Mouse (Mus musculus): ENCODE measurements around the gene Med20.
A peak's percentile ranks its signal among the peaks of the same experiment; 100 is the strongest.
"Not testable (repeated sequence)": the region's sequence is repeated elsewhere in the genome, so short reads cannot be mapped to it uniquely, and the experiment has no call there.

Med20 gene

GRCm38 (mm10) chr17:47628851-47629676, 17.7 kb downstream of the Med20 start:
- peak; percentile 97 to 98 for DNase-seq

DNA sequence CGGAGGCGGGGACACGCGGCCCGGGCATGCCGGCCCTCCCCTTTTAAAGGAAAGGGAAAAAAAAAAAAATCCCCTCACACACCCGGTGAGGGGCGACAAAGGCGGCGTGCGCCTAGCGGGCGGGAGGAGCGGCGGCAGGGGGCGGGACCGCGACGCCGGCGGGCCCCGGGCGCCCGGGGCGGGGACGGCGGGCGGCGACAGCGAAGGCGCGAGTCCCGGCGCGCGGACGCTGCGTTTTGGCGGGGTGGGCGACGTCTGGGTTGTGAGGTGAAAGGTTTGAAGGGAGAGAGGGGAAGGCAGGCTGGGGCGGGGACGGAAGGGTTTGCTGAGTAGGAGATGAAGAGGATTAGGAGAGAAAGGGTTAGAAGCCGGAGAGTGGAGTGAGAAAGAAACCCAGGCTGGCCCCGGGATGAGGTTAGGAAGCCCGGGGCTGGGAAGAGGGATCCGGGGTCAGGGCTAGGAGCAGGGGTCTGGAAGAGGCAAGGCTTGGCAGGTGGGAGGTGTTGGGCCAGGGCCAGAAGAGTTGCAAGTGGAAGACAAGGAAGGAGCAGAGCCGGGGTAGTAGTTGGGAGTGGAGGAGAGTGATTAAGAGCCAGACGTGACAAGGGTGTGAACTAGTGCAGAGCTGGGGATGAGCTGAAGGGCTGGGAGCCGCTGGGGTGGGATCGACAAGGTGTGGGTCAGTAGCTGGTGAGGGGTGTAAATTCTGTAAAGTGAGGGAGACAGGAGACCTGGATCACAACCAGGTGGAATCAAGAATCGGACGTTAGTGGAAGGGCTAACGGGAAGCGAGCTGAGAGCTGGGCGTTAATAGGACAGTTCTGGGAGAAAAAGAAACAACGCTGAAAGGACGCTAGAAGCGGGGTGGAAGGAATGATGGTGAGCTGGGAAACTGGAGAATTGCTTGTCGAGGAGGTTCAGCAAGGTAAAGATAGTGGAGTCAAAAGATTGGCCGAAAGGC, 18.6 kb downstream of the Med20 start:
- no peak for DNase-seq

GRCm38 (mm10) chr17:47630678-47631065, 19.3 kb downstream of the Med20 start, which contains the start of gene Usp49:
Gene Usp49, plus strand, starts transcription at chr17:47630690.
- no peak for DNase-seq

DNA sequence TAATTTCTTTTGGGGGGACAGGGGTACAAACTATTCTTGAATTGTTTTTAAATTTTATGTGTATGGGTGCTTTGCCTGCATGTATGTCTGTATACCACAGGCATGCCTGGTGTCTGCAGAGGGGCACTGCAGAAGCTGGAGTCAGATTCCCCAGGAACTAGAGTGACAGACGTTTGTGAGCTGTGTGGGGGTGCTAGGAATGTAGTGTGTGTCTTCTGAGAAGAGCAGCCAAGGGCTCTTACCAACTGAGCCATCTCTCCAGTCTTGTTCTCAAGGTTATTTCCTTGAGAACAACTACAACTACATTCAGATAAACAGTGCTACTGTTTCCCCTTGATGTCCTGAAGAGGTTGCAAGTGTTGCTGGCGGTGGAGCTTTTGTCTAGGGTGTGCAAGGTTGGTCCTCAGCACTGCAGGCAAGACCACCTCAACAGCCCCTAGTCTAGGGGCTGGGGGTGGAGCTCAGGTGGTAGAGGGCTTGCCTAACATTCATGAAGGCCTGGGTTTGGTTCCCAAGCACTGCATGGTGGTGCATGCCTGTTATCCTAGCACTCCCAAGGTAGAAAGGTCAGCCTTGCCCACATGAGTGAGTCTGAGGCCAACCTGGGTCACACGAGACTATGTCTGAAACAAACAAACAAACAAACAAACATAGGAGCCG, 20.9 kb downstream of the Med20 start:
- DNase-seq: no peak

DNA sequence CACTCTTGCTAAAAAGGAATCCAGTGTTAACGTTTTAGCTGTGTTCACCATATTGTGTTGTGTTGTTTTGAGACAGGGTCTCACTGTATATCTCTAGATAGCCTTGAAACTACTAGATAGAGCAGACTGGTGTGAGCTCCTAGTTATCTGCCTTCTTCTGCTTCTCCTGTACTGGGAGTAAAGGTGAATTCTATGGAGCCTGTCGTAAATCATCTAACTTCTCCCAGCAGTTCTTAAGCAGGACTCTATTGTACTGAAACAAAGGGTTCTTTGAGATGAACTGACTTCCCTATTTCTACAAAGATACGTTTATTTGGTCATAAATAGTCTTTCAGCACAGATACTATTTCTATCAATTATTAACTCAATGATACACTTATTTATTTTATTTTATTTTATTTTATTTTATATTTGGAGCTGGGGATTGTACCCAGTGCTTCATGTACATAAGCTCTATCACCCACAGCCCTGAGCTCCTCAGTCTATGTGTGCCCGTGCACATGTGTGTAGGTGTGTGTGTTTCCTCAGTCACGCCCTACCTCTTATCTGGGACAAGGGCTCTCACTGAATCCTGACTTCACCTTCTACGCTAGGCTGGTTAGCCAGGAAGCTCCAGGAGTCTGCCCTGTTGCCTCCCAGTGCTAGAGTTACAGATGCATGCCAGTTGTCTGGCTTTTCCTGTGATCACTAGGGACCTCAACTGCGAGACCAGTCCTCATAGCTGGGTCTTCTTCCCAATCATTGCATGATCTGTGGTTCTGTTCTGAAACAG, 22.8 kb downstream of the Med20 start:
- DNase-seq: no peak

GRCm38 (mm10) chr17:47642992-47643391, 31.6 kb downstream of the Med20 start:
- no peak for DNase-seq

DNA sequence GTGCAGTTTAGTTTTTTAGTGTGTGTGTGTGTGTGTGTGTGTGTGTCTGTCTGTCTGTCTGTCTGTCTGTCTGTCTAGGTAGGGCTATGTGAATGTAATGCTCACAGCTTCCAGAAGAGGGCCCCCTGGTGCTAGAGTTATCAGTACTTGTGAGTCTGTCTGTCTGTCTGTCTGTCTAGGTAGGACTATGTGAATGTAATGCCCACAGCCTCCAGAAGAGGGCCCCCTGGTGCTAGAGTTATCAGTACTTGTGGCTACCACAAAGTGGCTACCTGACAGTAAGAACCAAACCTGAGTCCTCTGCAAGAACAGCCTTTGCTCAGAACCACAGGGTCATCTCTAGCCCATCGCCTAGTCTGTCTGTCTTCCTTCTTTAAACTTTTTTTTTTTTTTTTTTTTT, 35.3 kb downstream of the Med20 start:
- DNase-seq: peak; percentile 73 to 83

GRCm38 (mm10) chr17:47648966-47649365, 37.6 kb downstream of the Med20 start:
- DNase-seq: no peak

- no peak for DNase-seq
These were observed 40.6 kb downstream of the Med20 start for GRCm38 (mm10) chr17:47651953-47652352.

DNA sequence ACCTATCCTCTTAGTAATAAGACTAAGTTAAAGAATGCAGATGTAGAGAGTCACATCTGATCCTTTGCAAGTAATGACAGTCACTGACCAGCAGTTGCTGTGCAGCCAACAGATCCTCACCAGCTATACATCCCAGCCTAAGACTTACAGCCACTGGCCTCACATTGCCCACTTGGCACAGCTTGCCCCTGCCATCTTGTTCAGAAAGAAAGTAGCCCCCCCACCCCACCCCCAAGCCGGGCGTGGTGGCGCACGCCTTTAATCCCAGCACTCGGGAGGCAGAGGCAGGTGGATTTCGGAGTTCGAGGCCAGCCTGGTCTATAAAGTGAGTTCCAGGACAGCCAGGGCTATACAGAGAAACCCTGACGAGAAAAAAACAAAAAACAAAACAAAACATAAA, 43.0 kb downstream of the Med20 start:
- DNase-seq: not testable (repeated sequence)

- DNase-seq: no peak
These were observed 44.3 kb downstream of the Med20 start for GRCm38 (mm10) chr17:47655697-47656096.

DNA sequence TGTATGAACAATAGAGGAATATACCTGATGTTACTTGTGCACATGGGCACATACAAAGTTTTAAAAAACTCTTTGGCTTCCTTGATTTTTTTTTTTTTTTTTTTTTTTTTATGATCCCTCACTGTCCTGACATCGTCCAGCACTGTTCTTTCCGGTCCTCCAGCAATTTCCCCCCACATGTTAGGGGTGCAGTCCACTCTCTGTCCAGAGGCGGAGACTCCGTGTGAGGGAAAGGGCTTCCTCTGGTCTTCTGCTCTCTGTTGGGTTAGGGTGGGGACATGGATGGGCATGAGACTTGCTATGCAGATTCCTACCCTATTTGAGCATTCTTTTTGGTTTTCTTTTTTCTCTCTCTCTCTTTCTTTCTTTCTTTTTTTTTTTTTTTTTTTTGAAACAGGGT, 46.5 kb downstream of the Med20 start:
- DNase-seq: no peak

GRCm38 (mm10) chr17:47658741-47659243, 47.4 kb downstream of the Med20 start:
- DNase-seq: no peak

DNA sequence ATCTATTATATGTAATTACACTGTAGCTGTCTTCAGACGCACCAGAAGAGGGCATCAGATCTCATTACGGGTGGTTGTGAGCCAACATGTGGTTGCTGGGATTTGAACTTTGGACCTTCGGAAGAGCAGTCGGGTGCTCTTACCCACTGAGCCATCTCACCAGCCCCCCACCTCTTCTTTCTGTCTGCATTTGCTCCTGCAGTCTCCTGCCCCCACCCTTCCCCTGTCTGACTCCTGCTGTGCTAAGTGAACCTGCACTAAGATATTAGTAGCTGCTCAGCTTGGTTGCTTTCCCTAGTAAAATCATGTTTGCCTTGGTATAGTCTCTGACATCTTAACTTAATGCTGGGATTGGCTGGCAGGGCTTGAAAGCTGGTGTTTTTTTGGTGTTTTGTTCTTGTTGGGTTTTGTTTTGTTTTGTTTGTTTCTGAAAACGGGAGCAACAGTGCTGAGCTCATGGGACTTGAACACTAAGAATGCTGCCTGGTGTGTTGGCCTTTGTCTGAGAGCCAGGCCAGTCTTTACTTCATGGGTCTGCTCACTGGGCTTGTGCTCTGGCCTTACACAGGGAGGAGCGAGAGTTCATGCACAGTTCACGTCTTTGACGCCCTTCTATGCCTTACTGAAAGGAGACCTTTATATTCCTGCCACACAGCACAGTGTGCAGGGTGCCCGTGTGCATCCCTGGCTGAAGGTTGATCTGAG, 51.8 kb downstream of the Med20 start:
- DNase-seq: no peak

DNA sequence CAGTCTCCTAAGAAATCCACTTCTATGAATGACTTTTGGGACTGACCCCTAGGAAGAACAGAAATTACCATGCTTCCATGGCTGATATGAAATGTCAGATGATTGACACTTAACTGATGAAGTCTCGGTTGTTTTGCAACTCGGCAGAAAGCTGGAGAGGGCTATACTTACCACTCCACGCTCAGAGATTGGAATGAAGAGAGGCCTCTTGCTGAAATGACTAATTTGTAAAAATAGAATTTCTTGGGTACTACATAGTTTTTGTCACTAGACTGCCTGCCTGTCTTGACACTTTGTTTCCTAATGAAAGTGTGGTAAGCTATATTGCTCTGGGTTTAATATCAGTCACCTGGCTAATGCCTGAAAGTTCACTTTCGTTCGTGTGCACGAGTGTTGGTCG, 53.1 kb downstream of the Med20 start:
- DNase-seq: no peak

DNA sequence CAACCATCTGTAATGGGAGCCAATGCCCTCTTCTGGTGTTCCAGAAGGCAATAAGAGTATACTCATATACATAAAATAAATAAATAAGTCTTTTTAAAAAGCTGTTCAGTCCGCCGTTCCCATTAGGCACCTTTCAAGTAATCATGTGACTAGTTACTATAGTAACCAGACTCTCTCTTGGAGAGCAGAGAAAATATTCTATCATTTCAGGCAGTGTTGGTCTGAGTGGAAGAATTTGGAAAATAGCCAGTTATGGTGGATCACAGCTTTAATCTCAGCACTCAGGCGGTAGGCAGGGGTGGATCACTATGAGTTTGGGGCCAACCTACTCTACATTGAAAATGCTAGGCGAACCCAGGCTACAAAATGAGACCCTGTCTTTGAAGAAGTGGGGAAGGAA, 57.8 kb downstream of the Med20 start:
- no peak for DNase-seq

GRCm38 (mm10) chr17:47671988-47672310, 60.6 kb downstream of the Med20 start:
- no peak for DNase-seq

DNA sequence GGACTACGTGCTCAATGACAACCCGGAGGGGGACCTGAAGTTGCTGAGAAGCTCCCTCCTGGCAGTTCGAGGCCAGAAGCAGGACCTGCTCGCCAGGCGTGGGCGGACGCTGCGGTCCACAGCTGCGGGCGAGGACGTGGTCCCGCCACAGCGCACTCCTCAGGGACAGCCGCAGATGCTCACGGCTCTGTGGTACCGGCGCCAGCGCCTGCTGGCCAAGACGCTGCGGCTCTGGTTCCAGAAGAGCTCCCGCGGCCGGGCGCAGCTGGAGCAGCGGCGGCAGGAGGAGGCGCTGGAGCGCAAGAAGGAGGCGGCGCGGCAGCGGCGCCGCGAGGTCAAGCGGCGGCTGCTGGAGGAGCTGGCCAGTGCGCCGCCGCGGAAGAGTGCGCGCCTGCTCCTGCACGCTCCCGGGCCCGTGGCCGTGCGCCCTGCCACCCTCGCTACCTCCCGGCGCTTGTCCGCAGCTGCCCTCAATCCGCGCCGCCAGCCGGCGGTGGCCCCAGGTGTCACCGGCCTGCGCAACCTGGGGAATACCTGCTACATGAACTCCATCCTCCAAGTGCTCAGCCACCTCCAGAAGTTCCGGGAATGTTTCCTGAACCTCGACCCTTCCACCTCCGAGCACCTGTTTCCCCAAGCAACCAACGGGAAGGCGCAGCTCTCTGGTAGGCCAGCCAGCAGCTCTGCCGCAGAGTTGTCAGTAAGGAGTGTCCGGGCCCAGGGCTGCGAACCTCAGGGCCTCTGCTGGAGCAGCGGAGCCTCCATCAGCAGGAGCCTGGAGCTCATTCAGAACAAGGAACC, 61.1 kb downstream of the Med20 start:
- peak; percentile 79 to 88 for DNase-seq

Data from kidney, postnatal 4 days (tissue).